Mouse (Mus musculus) gastrocnemius, adult 2 months (tissue): Measurements from ENCODE around the gene Mknk2. TPM values are rescaled to one million over a fixed set of nuclear protein-coding genes. Genes with fewer than 3 reads are reported as not detected.
"Not testable (repeated sequence)": the region's sequence is repeated elsewhere in the genome, so short reads cannot be mapped to it uniquely, and the experiment has no call there.

Experiments used
- DNase-seq: peaks from one replicate; pipeline ENCODE4 v3.0.0; 2022
- H3K27ac ChIP-seq: fragments of 200-600 bp; 2 replicates; pipeline ENCODE4 v1.8.1; 2022; ENCODE audit warnings: mild to moderate bottlenecking
- H3K4me3 ChIP-seq: fragments of 200-600 bp; 2 replicates; pipeline ENCODE4 v1.8.1; 2022; ENCODE audit warnings: mild to moderate bottlenecking, moderate library complexity
- CTCF ChIP-seq: fragments of 200-600 bp; IDR thresholded peaks from 2 replicates; pipeline ENCODE4 v1.8.1; 2022; ENCODE audit warnings: antibody characterized with exemption, mild to moderate bottlenecking, moderate library complexity
- intact Hi-C: fragments of 180-260 bp; cut with DNase I; formaldehyde crosslinking; loops from one replicate; pipeline ENCODE4 v1.15.1; 2025
- total RNA-seq, 2 experiments: library from RNA; stranded (reverse); gene quantifications; 2 replicates each; pipeline ENCODE4 v1.2.3; 2021

Gene Mknk2
- total RNA-seq, 2 experiments from 2014 or later: 253 TPM

GRCm38 (mm10) chr10:80653156-80653720 lies 24.7 kb downstream of the Mknk2 start:
- TF ChIP-seq CTCF: no peak
- H3K4me3 ChIP-seq: no peak overlapping the region
- DNase-seq: no peak
- intact Hi-C loops: no loop called here
- H3K27ac ChIP-seq: peak overlapping the region; percentile 64

GRCm38 (mm10) chr10:80650392-80650791 lies 27.5 kb downstream of the Mknk2 start:
- intact Hi-C loops: no loop called here
- no peak for TF ChIP-seq CTCF
- Histone ChIP-seq H3K27ac (no peak overlapping the region), H3K4me3 (no peak overlapping the region)
- DNase-seq: no peak

- intact Hi-C loops, DNase-seq, H3K27ac ChIP-seq, H3K4me3 ChIP-seq: not testable (repeated sequence)
These were observed 28.0 kb downstream of the Mknk2 start for GRCm38 (mm10) chr10:80649910-80650309.

- no peak for DNase-seq
- intact Hi-C loops: no loop called here
- H3K4me3 ChIP-seq: no peak overlapping the region
- no peak for TF ChIP-seq CTCF
- H3K27ac ChIP-seq: no peak overlapping the region
These were observed 31.0 kb downstream of the Mknk2 start for GRCm38 (mm10) chr10:80646936-80647335.

- no peak overlapping the region; the same call in 1 of the 2 replicates for H3K27ac ChIP-seq
- DNase-seq: no peak
- no peak overlapping the region for H3K4me3 ChIP-seq
- intact Hi-C loops: no loop called here
- TF ChIP-seq CTCF: no peak
These were observed 42.6 kb downstream of the Mknk2 start for GRCm38 (mm10) chr10:80635345-80635744.

GRCm38 (mm10) chr10:80628925-80629324 lies 49.0 kb downstream of the Mknk2 start:
- intact Hi-C loops: loop anchor here (2.0 kb wide), 1 partner anchor 26 kb away; no protein-coding TSS in a partner anchor
- Histone ChIP-seq H3K4me3 (no peak overlapping the region), H3K27ac (peak overlapping the region; percentile 88)
- TF ChIP-seq CTCF: no peak
- DNase-seq: no peak

- intact Hi-C loops: loop anchor here (2.0 kb wide), 1 partner anchor 27 kb away; no protein-coding TSS in a partner anchor
- H3K27ac ChIP-seq: peak overlapping the region; percentile 88
- H3K4me3 ChIP-seq: no peak overlapping the region
- DNase-seq: peak; percentile 69
- no peak for TF ChIP-seq CTCF
These were observed 50.2 kb downstream of the Mknk2 start for GRCm38 (mm10) chr10:80627685-80628084.

GRCm38 (mm10) chr10:80625764-80626163 lies 52.1 kb downstream of the Mknk2 start:
- no peak overlapping the region for H3K4me3 ChIP-seq
- H3K27ac ChIP-seq: peak overlapping the region; percentile 95; the same call in 1 of the 2 replicates
- intact Hi-C loops: no loop called here
- no peak for TF ChIP-seq CTCF
- DNase-seq: no peak

- intact Hi-C loops: no loop called here
- Histone ChIP-seq H3K27ac (peak overlapping the region; percentile 95), H3K4me3 (peak overlapping the region; percentile 79)
- TF ChIP-seq CTCF: no peak
- DNase-seq: peak; percentile 65
These were observed 54.3 kb downstream of the Mknk2 start for GRCm38 (mm10) chr10:80623457-80624191.

- DNase-seq: peak; percentile 76
- peak; percentile 5; the same call in 1 of the 2 replicates for TF ChIP-seq CTCF
- peak within 1 kb of the TSS; percentile 79 for H3K4me3 ChIP-seq
- intact Hi-C loops: no loop called here
- H3K27ac ChIP-seq: peak within 1 kb of the TSS; percentile 95
These were observed 55.1 kb downstream of the Mknk2 start, which contains the start of gene Csnk1g2 for GRCm38 (mm10) chr10:80622661-80623456. Csnk1g2 (plus strand) TSS chr10:80622838.

GRCm38 (mm10) chr10:80621940-80622660 lies 55.8 kb downstream of the Mknk2 start:
- peak overlapping the region; percentile 79 for H3K4me3 ChIP-seq
- intact Hi-C loops: no loop called here
- no peak for TF ChIP-seq CTCF
- H3K27ac ChIP-seq: peak overlapping the region; percentile 95
- peak; percentile 99 for DNase-seq

GRCm38 (mm10) chr10:80621690-80621939 lies 56.3 kb downstream of the Mknk2 start:
- intact Hi-C loops: no loop called here
- TF ChIP-seq CTCF: no peak

More at GRCm38 (mm10) chr10:80621690-80621939, 56.3 kb downstream of the Mknk2 start:
- DNase-seq: no peak
- Histone ChIP-seq H3K27ac (peak overlapping the region; percentile 95), H3K4me3 (peak overlapping the region; percentile 79)
